Mouse (Mus musculus) thymus, adult 2 months (tissue): Measurements from ENCODE around the gene Sytl3. TPM values are rescaled to one million over a fixed set of nuclear protein-coding genes. Genes with fewer than 3 reads are reported as not detected.

Source experiments
- DNase-seq: peaks from one replicate; pipeline ENCODE4 v3.0.0; 2021
- H3K27ac ChIP-seq: fragments of 200-500 bp; 2 replicates; pipeline ENCODE4 v1.5.1; 2012; ENCODE audit warnings: low read length, control low read depth; ENCODE audit not compliant: control insufficient read depth, insufficient read depth
- H3K27me3 ChIP-seq: fragments of 200-500 bp; 2 replicates; pipeline ENCODE4 v1.6.1; 2012; ENCODE audit warnings: mild to moderate bottlenecking, low read length, moderate library complexity, mixed read lengths; ENCODE audit not compliant: control insufficient read depth, insufficient read depth
- H3K36me3 ChIP-seq: fragments of 200-500 bp; 2 replicates; pipeline ENCODE4 v1.6.1; 2012; ENCODE audit warnings: mild to moderate bottlenecking, low read length, moderate library complexity; ENCODE audit not compliant: control insufficient read depth, insufficient read depth
- H3K4me1 ChIP-seq: fragments of 200-500 bp; replicated peaks from 2 replicates; pipeline ENCODE4 v1.6.1; 2012; ENCODE audit warnings: low read length; ENCODE audit not compliant: control insufficient read depth, insufficient read depth
- H3K4me3 ChIP-seq: fragments of 200-500 bp; 2 replicates; pipeline ENCODE4 v1.5.1; 2012; ENCODE audit warnings: mild to moderate bottlenecking, low read length, control low read depth, moderate library complexity; ENCODE audit not compliant: control insufficient read depth, insufficient read depth
- CTCF ChIP-seq: fragments of 200-500 bp; IDR thresholded peaks from 2 replicates; pipeline ENCODE4 v1.5.1; 2012; ENCODE audit warnings: mild to moderate bottlenecking, control low read depth, low read length, moderate library complexity, borderline replicate concordance; ENCODE audit not compliant: control insufficient read depth, poor library complexity, insufficient read depth; ENCODE audit errors: extremely low read depth
- POLR2A ChIP-seq: fragments of 200-500 bp; IDR thresholded peaks from 2 replicates; pipeline ENCODE4 v1.6.1; 2012; ENCODE audit warnings: mild to moderate bottlenecking, low read length, control low read depth, moderate library complexity; ENCODE audit not compliant: control insufficient read depth, poor library complexity, insufficient read depth; ENCODE audit errors: extremely low read depth
- WGBS: fragments of 180-500 bp; shearing (Covaris S2); methylation state at CpG from one replicate; pipeline ENCODE4 v1.1.7; 2018; 5-methylcytosine and 5-hydroxymethylcytosine counted together
- polyA plus RNA-seq: library from polyadenylated mRNA; depleted of rRNA; stranded (reverse); fragments of >200 nt; gene quantifications from 2 replicates; pipeline ENCODE4 v1.2.3, GENCODE M21; 2012

Sytl3 gene
- polyA plus RNA-seq, 1 experiment: 40.1 TPM

GRCm38 (mm10) chr17:6746452-6747231 is 87.7 kb downstream of the Sytl3 start:
- whole genome bisulfite sequencing: 33% methylated on average over 9 of the region's 9 CpGs
- Histone ChIP-seq H3K36me3 (peaks cover 79% of the 10 kb centered on the region), H3K27ac (peak overlapping the region; percentile 99), H3K27me3 (no peaks in the 10 kb centered on the region), H3K4me1 (peaks cover 71% of the 10 kb centered on the region), H3K4me3 (no peak overlapping the region)
- TF ChIP-seq POLR2A: no peak
- TF ChIP-seq CTCF: no peak
- DNase-seq: no peak

GRCm38 (mm10) chr17:6747478-6747877 is 88.6 kb downstream of the Sytl3 start:
- TF ChIP-seq CTCF (no peak), POLR2A (no peak)
- Histone ChIP-seq H3K4me3 (no peak overlapping the region), H3K27me3 (no peaks in the 10 kb centered on the region), H3K4me1 (peaks cover 64% of the 10 kb centered on the region), H3K27ac (peak overlapping the region; percentile 45; the same call in 1 of the 2 replicates), H3K36me3 (peaks cover 79% of the 10 kb centered on the region)
- WGBS: 94% methylated on average over 7 of the region's 7 CpGs
- DNase-seq: no peak

- peaks cover 88% of the 10 kb centered on the region for H3K36me3 ChIP-seq
- no peaks in the 10 kb centered on the region for H3K27me3 ChIP-seq
- no peak overlapping the region for H3K4me3 ChIP-seq
- TF ChIP-seq CTCF (no peak), POLR2A (no peak)
- no peak for DNase-seq
- H3K4me1 ChIP-seq: peaks cover 53% of the 10 kb centered on the region
- 65% methylated on average over 17 of the region's 17 CpGs for WGBS
- H3K27ac ChIP-seq: peak overlapping the region; percentile 6; the same call in 1 of the 2 replicates
Observed at GRCm38 (mm10) chr17:6748779-6749464, 90.0 kb downstream of the Sytl3 start.

- H3K27ac ChIP-seq: no peak overlapping the region
Observed at GRCm38 (mm10) chr17:6751221-6751859, 92.4 kb downstream of the Sytl3 start.

GRCm38 (mm10) chr17:6752375-6752774 is 93.5 kb downstream of the Sytl3 start:
- no peak for DNase-seq
- peaks cover 20% of the 10 kb centered on the region for H3K4me1 ChIP-seq
- 95% methylated on average over 7 of the region's 7 CpGs for whole genome bisulfite sequencing
- H3K36me3 ChIP-seq: peaks cover 93% of the 10 kb centered on the region
- H3K27ac ChIP-seq: no peak overlapping the region
- no peaks in the 10 kb centered on the region for H3K27me3 ChIP-seq
- no peak for TF ChIP-seq CTCF
- no peak for TF ChIP-seq POLR2A
- H3K4me3 ChIP-seq: no peak overlapping the region

More at GRCm38 (mm10) chr17:6751221-6751859, 92.4 kb downstream of the Sytl3 start:
- Histone ChIP-seq H3K27me3 (no peaks in the 10 kb centered on the region), H3K36me3 (peaks cover 95% of the 10 kb centered on the region), H3K4me3 (no peak overlapping the region), H3K4me1 (peaks cover 30% of the 10 kb centered on the region)
- no peak for TF ChIP-seq CTCF
- TF ChIP-seq POLR2A: no peak
- 93% methylated on average over 11 of the region's 11 CpGs for WGBS
- DNase-seq: no peak

- Histone ChIP-seq H3K27me3 (no peaks in the 10 kb centered on the region), H3K4me3 (no peak overlapping the region), H3K4me1 (no peaks in the 10 kb centered on the region), H3K36me3 (peaks cover 92% of the 10 kb centered on the region), H3K27ac (no peak overlapping the region)
- DNase-seq: no peak
- TF ChIP-seq POLR2A: no peak
- no peak for TF ChIP-seq CTCF
- 95% methylated on average over 9 of the region's 9 CpGs for WGBS
Observed at GRCm38 (mm10) chr17:6755176-6755575, 96.3 kb downstream of the Sytl3 start.
